Mouse (Mus musculus) embryonic fibroblast, embryonic 13.5 days (primary cell): ENCODE results near the gene Cpne1.

Experiments used
- CTCF ChIP-seq: IDR thresholded peaks from 2 replicates; pipeline ENCODE4 v1.5.1; 2011; ENCODE audit warnings: mild to moderate bottlenecking, control low read depth, low read length, moderate library complexity, borderline replicate concordance; ENCODE audit not compliant: insufficient read depth
- POLR2A ChIP-seq: IDR thresholded peaks from 2 replicates; pipeline ENCODE4 v1.6.1; 2011; ENCODE audit warnings: low read depth, mild to moderate bottlenecking, control low read depth, low read length, moderate library complexity

DNA sequence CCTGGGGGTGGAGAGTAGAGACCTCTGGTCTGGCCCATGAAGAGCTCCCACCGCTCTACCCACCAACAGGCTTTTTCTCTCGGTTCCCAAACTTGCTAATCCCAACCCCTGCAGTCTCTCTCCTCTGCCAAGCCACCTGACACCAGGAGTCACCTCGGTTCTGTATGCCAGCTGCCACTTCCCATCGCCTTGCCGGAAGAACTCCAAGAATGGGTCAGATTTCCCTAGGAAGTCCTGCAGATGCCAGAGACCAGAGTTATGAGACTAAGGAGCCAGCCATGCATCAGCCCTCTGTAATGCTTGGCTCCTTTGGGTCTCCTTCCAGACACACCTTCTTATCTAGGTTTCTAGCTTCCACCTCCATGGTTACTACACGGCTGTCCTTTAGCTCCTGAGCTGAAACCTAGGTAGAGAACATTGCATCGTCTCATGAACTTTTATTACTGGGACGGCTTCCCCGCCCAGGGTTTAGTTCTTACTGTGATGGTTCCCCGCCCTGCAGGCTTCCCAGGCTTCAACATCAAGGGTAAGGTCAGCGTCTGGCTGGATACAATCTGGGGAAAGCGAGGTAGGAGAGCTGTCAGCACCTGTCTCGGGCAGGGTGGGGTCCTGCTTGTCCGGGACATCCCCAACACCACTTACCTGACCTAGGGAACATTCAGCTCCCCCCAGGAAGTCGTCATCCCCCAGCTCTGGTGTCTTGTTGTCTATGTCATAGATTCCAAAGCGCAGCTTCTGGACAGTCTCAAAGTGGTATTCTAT lies 33.2 kb downstream of the Cpne1 start:
- TF ChIP-seq CTCF (no peak), POLR2A (no peak)
